Mouse (Mus musculus) olfactory bulb, adult 2 months (tissue): ENCODE data around the gene Myo18a. TPM values are rescaled to one million over a fixed set of nuclear protein-coding genes. Genes with fewer than 3 reads are reported as not detected.
A peak's percentile ranks its signal among the peaks of the same experiment; 100 is the strongest.

Experiments used
- H3K27ac ChIP-seq: fragments of 200-500 bp; 2 replicates; pipeline ENCODE4 v1.5.1; 2012; ENCODE audit warnings: low read depth, low read length; ENCODE audit not compliant: insufficient read depth
- H3K4me1 ChIP-seq: fragments of 200-500 bp; 2 replicates; pipeline ENCODE4 v1.6.1; 2012; ENCODE audit warnings: low read length; ENCODE audit not compliant: control insufficient read depth, insufficient read depth
- H3K4me3 ChIP-seq: fragments of 200-500 bp; 2 replicates; pipeline ENCODE4 v1.5.1; 2012; ENCODE audit warnings: mild to moderate bottlenecking, low read depth, low read length, moderate library complexity; ENCODE audit not compliant: insufficient read depth
- CTCF ChIP-seq: fragments of 200-500 bp; IDR thresholded peaks from 2 replicates; pipeline ENCODE4 v1.5.1; 2012; ENCODE audit warnings: low read depth, mild to moderate bottlenecking, low read length, moderate library complexity; ENCODE audit not compliant: insufficient read depth
- POLR2A ChIP-seq: fragments of 200-500 bp; IDR thresholded peaks from 2 replicates; pipeline ENCODE4 v1.6.1; 2012; ENCODE audit warnings: mild to moderate bottlenecking, low read depth, low read length, moderate library complexity; ENCODE audit not compliant: insufficient read depth
- WGBS: fragments of 180-500 bp; shearing (Covaris S2); methylation state at CpG from one replicate; pipeline ENCODE4 v1.1.7; 2018; 5-methylcytosine and 5-hydroxymethylcytosine counted together
- polyA plus RNA-seq: library from polyadenylated mRNA; stranded (reverse); fragments of >200 nt; gene quantifications from 2 replicates; pipeline ENCODE4 v1.2.4, GENCODE M21; 2012; ENCODE audit warnings: low replicate concordance; ENCODE audit not compliant: missing spikeins, insufficient read depth, insufficient read length

Gene Myo18a
- polyA plus RNA-seq, 1 experiment = 284 TPM

DNA sequence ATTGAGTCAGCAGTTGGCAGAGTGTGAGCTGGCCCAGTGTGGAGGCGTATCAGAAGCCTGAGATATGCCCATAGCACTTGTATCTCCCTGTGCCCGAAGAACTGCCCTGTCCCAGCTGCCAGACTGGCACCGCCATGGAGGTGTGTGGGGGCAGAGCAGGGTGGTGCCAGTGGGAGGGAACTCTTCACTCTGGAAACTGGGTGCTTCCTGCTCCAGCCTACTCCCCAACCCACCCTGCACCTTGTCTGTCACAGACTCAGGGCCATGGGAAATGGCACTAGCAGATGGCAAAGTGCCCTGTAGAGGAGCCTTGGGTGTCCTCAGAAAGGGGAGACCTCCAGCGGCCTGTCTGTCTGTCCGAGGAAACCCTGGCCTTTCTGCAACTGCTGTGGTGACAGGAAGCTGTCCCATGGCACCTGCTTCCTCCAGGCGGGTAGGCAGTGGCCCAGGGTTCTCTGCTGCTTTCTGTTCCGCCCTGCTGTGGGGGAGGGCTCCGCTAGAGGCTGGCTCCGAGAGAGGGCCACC lies 39.4 kb downstream of the Myo18a start:
- Histone ChIP-seq H3K4me1 (peaks cover 45% of the 10 kb centered on the region), H3K4me3 (no peak overlapping the region), H3K27ac (peak overlapping the region; percentile 59)
- TF ChIP-seq CTCF (no peak), POLR2A (no peak)
- 56% methylated on average over 9 of the region's 9 CpGs for WGBS

DNA sequence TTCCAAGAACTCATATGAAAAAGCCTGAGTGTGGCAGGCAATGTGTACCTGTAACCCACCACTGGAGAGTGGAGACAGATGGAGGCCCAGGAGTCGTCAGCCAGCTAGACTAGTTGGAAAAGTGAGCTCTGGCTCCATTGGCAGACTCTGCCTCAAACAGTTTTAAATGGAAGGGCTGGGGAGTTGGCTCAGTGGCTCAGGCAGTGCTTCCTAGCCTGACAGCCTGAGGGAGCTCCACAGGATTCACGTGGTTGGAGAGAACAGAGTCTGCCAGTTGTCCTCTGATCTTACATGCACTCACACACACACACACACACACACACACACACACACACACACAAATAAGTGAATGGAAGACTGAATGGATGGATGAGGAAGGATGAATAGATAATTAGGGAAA lies 43.2 kb downstream of the Myo18a start:
- 17% methylated on average over 2 of the region's 2 CpGs for whole genome bisulfite sequencing
- TF ChIP-seq POLR2A (no peak), CTCF (no peak)
- Histone ChIP-seq H3K4me3 (no peak overlapping the region), H3K4me1 (peaks cover 63% of the 10 kb centered on the region), H3K27ac (no peak overlapping the region)

DNA sequence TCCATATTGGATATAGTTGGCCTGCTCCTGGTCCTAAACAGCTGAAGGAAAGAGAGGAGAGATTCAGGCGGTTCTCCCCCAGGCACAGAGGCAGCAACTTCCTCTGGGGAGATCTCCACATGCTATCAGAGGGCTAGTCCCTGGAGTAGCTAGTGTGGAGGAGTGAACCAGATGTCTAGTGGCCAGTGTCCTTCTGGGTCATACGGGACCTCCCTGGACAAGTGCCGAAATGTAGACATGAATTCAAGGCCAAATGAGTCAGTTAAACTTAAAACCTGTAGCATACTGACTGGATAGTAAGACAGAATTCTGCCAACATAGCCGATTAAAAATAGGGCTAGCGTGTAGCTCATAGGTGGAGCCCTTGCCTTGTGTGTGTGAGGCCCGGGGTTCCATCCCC lies 43.8 kb downstream of the Myo18a start:
- WGBS = 88% methylated on average over 6 of the region's 6 CpGs
- no peak for TF ChIP-seq CTCF
- TF ChIP-seq POLR2A = no peak

GRCm38 (mm10) chr11:77808051-77808465 lies 45.0 kb downstream of the Myo18a start:
- no peak overlapping the region for H3K4me3 ChIP-seq
- H3K4me1 ChIP-seq = peaks cover 56% of the 10 kb centered on the region
- no peak for TF ChIP-seq CTCF
- TF ChIP-seq POLR2A = no peak
- 31% methylated on average over 5 of the region's 5 CpGs for WGBS
- peak overlapping the region; percentile 7 for H3K27ac ChIP-seq

More for the DNA sequence above, 43.8 kb downstream of the Myo18a start:
- H3K27ac ChIP-seq = no peak overlapping the region
- H3K4me1 ChIP-seq = peaks cover 60% of the 10 kb centered on the region
- H3K4me3 ChIP-seq = no peak overlapping the region

DNA sequence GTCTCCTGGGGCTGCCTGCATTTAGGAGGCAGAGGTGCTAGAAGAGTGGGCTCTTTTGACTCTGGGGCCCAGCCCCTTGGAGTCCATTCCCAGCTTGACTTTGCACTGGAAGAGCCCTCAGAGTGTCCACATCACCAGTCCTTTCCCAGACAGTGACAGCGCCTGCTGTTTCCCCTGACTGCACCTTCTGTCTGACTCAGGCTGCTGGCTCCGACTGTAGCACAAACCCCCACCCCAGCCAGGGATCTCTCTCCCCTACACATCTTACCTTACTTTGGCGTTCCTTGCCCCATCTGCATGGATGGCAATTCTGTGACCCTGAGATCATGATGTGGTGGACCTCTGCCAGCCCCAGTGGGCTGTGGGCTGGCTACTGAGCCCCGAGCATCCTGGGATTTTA lies 46.2 kb downstream of the Myo18a start:
- no peak overlapping the region; the same call in 1 of the 2 replicates for H3K27ac ChIP-seq

DNA sequence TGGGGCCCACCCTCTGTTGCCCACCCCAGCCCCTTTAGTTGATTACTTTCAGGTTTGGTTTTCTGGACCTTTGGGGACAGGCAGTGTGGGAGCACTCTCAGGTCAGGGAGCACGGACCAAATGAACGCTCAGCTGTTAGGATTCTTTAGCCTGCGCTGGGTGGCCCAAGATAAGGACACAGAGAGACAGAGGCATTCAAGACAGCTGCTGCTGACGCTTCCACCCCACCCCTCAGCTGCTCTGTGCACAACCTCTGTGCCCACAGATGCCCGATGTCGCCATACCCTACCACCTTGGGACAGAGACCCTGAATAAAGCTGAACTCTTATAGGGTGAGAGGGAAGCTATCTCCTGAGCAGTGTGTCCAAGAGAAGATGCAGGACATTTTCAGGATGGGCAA lies 47.0 kb downstream of the Myo18a start:
- Histone ChIP-seq H3K27ac (no peak overlapping the region), H3K4me3 (no peak overlapping the region), H3K4me1 (peaks cover 50% of the 10 kb centered on the region)
- TF ChIP-seq POLR2A = no peak
- no peak for TF ChIP-seq CTCF
- WGBS = 86% methylated on average over 6 of the region's 6 CpGs

More for the DNA sequence above, 46.2 kb downstream of the Myo18a start:
- Histone ChIP-seq H3K4me3 (no peak overlapping the region), H3K4me1 (peaks cover 50% of the 10 kb centered on the region)
- WGBS = 65% methylated on average over 4 of the region's 4 CpGs
- no peak for TF ChIP-seq CTCF
- no peak for TF ChIP-seq POLR2A

- 22% methylated on average over 2 of the region's 2 CpGs for WGBS
- H3K4me1 ChIP-seq = peaks cover 27% of the 10 kb centered on the region
- TF ChIP-seq POLR2A (no peak), CTCF (no peak)
- no peak overlapping the region for H3K4me3 ChIP-seq
- H3K27ac ChIP-seq = no peak overlapping the region
These were observed 50.9 kb downstream of the Myo18a start for GRCm38 (mm10) chr11:77813969-77814368.

- Histone ChIP-seq H3K4me3 (no peak overlapping the region), H3K4me1 (peaks cover 13% of the 10 kb centered on the region), H3K27ac (no peak overlapping the region)
- 25% methylated on average over 3 of the region's 3 CpGs for WGBS
- TF ChIP-seq POLR2A (no peak), CTCF (peak; percentile 63)
These were observed 53.0 kb downstream of the Myo18a start for GRCm38 (mm10) chr11:77816003-77816402.

GRCm38 (mm10) chr11:77821648-77822047 lies 58.6 kb downstream of the Myo18a start:
- no peak overlapping the region for H3K27ac ChIP-seq
- TF ChIP-seq CTCF = peak; percentile 76; the same call in 1 of the 2 replicates
- no peak for TF ChIP-seq POLR2A

DNA sequence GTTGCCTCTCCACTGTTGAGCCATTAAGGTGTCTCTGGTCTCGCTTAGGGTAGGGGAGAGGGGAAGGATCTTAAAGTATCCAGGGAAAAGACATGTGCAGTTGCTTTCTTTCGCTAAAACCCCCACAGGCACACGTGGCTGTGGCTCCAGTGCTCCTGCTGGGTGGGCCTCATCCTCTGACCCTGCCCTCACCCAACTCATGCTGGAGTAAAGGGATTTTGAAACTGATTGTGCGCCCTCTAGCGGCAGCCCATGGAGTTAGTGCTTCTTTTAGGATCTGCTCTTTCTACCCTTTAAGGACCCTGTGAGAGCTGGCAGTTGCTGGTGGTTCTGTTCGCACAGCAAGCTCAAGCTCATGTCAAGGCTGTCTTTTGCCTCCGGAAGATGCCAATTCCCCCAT lies 59.7 kb downstream of the Myo18a start:
- no peak overlapping the region for H3K4me3 ChIP-seq
- TF ChIP-seq POLR2A = no peak
- peak; percentile 61 for TF ChIP-seq CTCF
- WGBS = 19% methylated on average over 7 of the region's 7 CpGs
- H3K27ac ChIP-seq = no peak overlapping the region
- H3K4me1 ChIP-seq = peaks cover 22% of the 10 kb centered on the region

More at GRCm38 (mm10) chr11:77821648-77822047, 58.6 kb downstream of the Myo18a start:
- no peak overlapping the region for H3K4me3 ChIP-seq
- 30% methylated on average over 8 of the region's 8 CpGs for WGBS
- H3K4me1 ChIP-seq = peaks cover 19% of the 10 kb centered on the region

- 9% methylated on average over 5 of the region's 5 CpGs for WGBS
- no peak overlapping the region; the same call in 1 of the 2 replicates for H3K27ac ChIP-seq
- H3K4me3 ChIP-seq = no peak overlapping the region
- peaks cover 22% of the 10 kb centered on the region for H3K4me1 ChIP-seq
- peak; percentile 45; the same call in 1 of the 2 replicates for TF ChIP-seq CTCF
- no peak for TF ChIP-seq POLR2A
These were observed 62.8 kb downstream of the Myo18a start for GRCm38 (mm10) chr11:77825853-77826252.
